Mouse (Mus musculus) layer of hippocampus, postnatal 36 days (tissue): Measurements from ENCODE around the gene Gm28230. TPM values are rescaled to one million over a fixed set of nuclear protein-coding genes. Genes with fewer than 3 reads are reported as not detected.

Source experiments
- DNase-seq, 2 experiments: peaks; one replicate each; pipeline ENCODE4 v3.0.0; 2022
- microRNA-seq, 2 experiments: library from miRNA; unstranded; fragments of <30 nt; microRNA quantifications; one replicate each; pipeline ENCODE4 v1.2.0; 2021
- total RNA-seq, 2 experiments: library from RNA; stranded (reverse); gene quantifications; 2 replicates each; pipeline ENCODE4 v1.2.3; 2021

The Gm28230 gene
- total RNA-seq, 2 experiments from 2014 or later: not detected

- DNase-seq: no peak
Observed at GRCm38 (mm10) chr2:74777536-74778275, 51.2 kb downstream of the Gm28230 start.

GRCm38 (mm10) chr2:74781386-74781785 is 54.9 kb downstream of the Gm28230 start:
- DNase-seq: no peak

- DNase-seq: no peak
Observed at GRCm38 (mm10) chr2:74795531-74795930, 69.0 kb downstream of the Gm28230 start.

Small RNA genes lying within 50 kb of the gene (microRNA-seq; reads per million reads assigned to microRNA genes)
- gene Gm44463 (0 reads per million in 2 experiments), gene Mir10b (16.4 to 40.0 reads per million in 2 experiments)

Other genes with a start within 250 kb of the Gm28230 start
- 10 to 100 TPM; 56.3 to 67.8 TPM for gene Lnpk, start 147.3 kb upstream of the Gm28230 start, total RNA-seq
- not detected for gene Evx2, start 67.2 kb upstream of the Gm28230 start, total RNA-seq
- gene Hoxd13, start 58.4 kb upstream of the Gm28230 start, total RNA-seq: not detected
- gene Hoxd12, start 51.7 kb upstream of the Gm28230 start, total RNA-seq: not detected
- not detected for gene Hoxd11, start 47.2 kb upstream of the Gm28230 start, total RNA-seq
- not detected for gene Hoxd10, start 34.8 kb upstream of the Gm28230 start, total RNA-seq
- gene Hoxd9, start 29.0 kb upstream of the Gm28230 start, total RNA-seq: not detected
- gene Hoxd8, start 22.1 kb upstream of the Gm28230 start, total RNA-seq: not detected
- not detected for gene Hoxd3, start 14.8 kb upstream of the Gm28230 start, total RNA-seq
- gene Hoxd4, start 14.8 kb upstream of the Gm28230 start, total RNA-seq: not detected
- under 1 TPM in 1 of 2 experiments, not detected in 1; 0.25 TPM for gene Hoxd1, start 36.3 kb downstream of the Gm28230 start, total RNA-seq
- gene Mtx2, start 99.1 kb downstream of the Gm28230 start, total RNA-seq: 10 to 100 TPM; 42.2 to 51.1 TPM